Mouse (Mus musculus): ENCODE results near the gene Lrpprc. TPM values are rescaled to one million over a fixed set of nuclear protein-coding genes. Genes with fewer than 3 reads are reported as not detected.

Gene Lrpprc
- polyA plus RNA-seq, 1 experiment from 2014 or later = 11.2 TPM

- no peaks in the 10 kb centered on the region for H3K27me3 ChIP-seq (replicated peaks; ENCODE audit: insufficient read depth, low read length)
- WGBS = 80% methylated on average over 11 of the region's 11 CpGs
- no peak for TF ChIP-seq CTCF (IDR thresholded peaks at IDR 0.05)
- TF ChIP-seq EP300 (IDR thresholded peaks at IDR 0.05) = no peak
- no peaks in the 10 kb centered on the region for H3K36me3 ChIP-seq (ENCODE audit: insufficient read depth, low read length)
- H3K9ac ChIP-seq (replicated peaks; ENCODE audit: low read depth) = no peak overlapping the region
- DNase-seq (ENCODE audit: low spot score) = no peak
- no peak overlapping the region for H3K4me2 ChIP-seq (replicated peaks; ENCODE audit: low read depth, low read length)
- ATAC-seq = no peak
- no peak overlapping the region for H3K27ac ChIP-seq (ENCODE audit: low read length)
- no peaks in the 10 kb centered on the region for H3K9me3 ChIP-seq (ENCODE audit: low read length)
- H3K4me1 ChIP-seq (ENCODE audit: insufficient read depth, low read depth, low read length) = no peaks in the 10 kb centered on the region
- no peak overlapping the region for H3K4me3 ChIP-seq (ENCODE audit: low read depth, low read length)
These were observed 101.8 kb downstream of the Lrpprc start for GRCm38 (mm10) chr17:84688834-84689233.

- Histone ChIP-seq H3K4me2 (replicated peaks; ENCODE audit: low read depth, low read length) (no peak overlapping the region), H3K4me1 (ENCODE audit: insufficient read depth, low read depth, low read length) (no peaks in the 10 kb centered on the region), H3K9me3 (ENCODE audit: low read length) (no peaks in the 10 kb centered on the region), H3K27ac (ENCODE audit: low read length) (no peak overlapping the region), H3K27me3 (replicated peaks; ENCODE audit: insufficient read depth, low read length) (no peaks in the 10 kb centered on the region), H3K9ac (replicated peaks; ENCODE audit: low read depth) (no peak overlapping the region), H3K4me3 (ENCODE audit: low read depth, low read length) (no peak overlapping the region), H3K36me3 (ENCODE audit: insufficient read depth, low read length) (no peaks in the 10 kb centered on the region)
- DNase-seq (ENCODE audit: low spot score) (no peak), ATAC-seq (no peak)
- 46% methylated on average over 5 of the region's 5 CpGs for WGBS
- TF ChIP-seq EP300 (IDR thresholded peaks at IDR 0.05) (no peak), CTCF (IDR thresholded peaks at IDR 0.05) (no peak)
These were observed 102.6 kb downstream of the Lrpprc start for GRCm38 (mm10) chr17:84687994-84688393.

GRCm38 (mm10) chr17:84685286-84685685 is 105.3 kb downstream of the Lrpprc start:
- ATAC-seq (no peak), DNase-seq (ENCODE audit: low spot score) (no peak)
- Histone ChIP-seq H3K4me3 (ENCODE audit: low read depth, low read length) (no peak overlapping the region), H3K9ac (replicated peaks; ENCODE audit: low read depth) (no peak overlapping the region), H3K36me3 (ENCODE audit: insufficient read depth, low read length) (no peaks in the 10 kb centered on the region), H3K27ac (ENCODE audit: low read length) (no peak overlapping the region), H3K4me2 (replicated peaks; ENCODE audit: low read depth, low read length) (no peak overlapping the region), H3K27me3 (replicated peaks; ENCODE audit: insufficient read depth, low read length) (no peaks in the 10 kb centered on the region), H3K9me3 (ENCODE audit: low read length) (no peaks in the 10 kb centered on the region), H3K4me1 (ENCODE audit: insufficient read depth, low read depth, low read length) (no peaks in the 10 kb centered on the region)
- no peak for TF ChIP-seq CTCF (IDR thresholded peaks at IDR 0.05)
- TF ChIP-seq EP300 (IDR thresholded peaks at IDR 0.05) = no peak
- WGBS = 75% methylated on average over 4 of the region's 4 CpGs

GRCm38 (mm10) chr17:84684284-84684683 is 106.3 kb downstream of the Lrpprc start:
- Histone ChIP-seq H3K36me3 (ENCODE audit: insufficient read depth, low read length) (no peaks in the 10 kb centered on the region), H3K27ac (ENCODE audit: low read length) (no peak overlapping the region), H3K9ac (replicated peaks; ENCODE audit: low read depth) (no peak overlapping the region), H3K4me2 (replicated peaks; ENCODE audit: low read depth, low read length) (no peak overlapping the region), H3K27me3 (replicated peaks; ENCODE audit: insufficient read depth, low read length) (no peaks in the 10 kb centered on the region), H3K9me3 (ENCODE audit: low read length) (no peaks in the 10 kb centered on the region), H3K4me1 (ENCODE audit: insufficient read depth, low read depth, low read length) (no peaks in the 10 kb centered on the region), H3K4me3 (ENCODE audit: low read depth, low read length) (no peak overlapping the region)
- 44% methylated on average over 6 of the region's 6 CpGs for WGBS
- TF ChIP-seq EP300 (IDR thresholded peaks at IDR 0.05) (no peak), CTCF (IDR thresholded peaks at IDR 0.05) (no peak)
- ATAC-seq = no peak
- DNase-seq (ENCODE audit: low spot score) = no peak

- Histone ChIP-seq H3K4me2 (replicated peaks; ENCODE audit: low read depth, low read length) (no peak within 1 kb of the TSS), H3K4me3 (ENCODE audit: low read depth, low read length) (no peak within 1 kb of the TSS), H3K27me3 (replicated peaks; ENCODE audit: insufficient read depth, low read length) (no peaks in the 10 kb centered on the region), H3K4me1 (ENCODE audit: insufficient read depth, low read depth, low read length) (no peaks in the 10 kb centered on the region), H3K9me3 (ENCODE audit: low read length) (no peaks in the 10 kb centered on the region), H3K27ac (ENCODE audit: low read length) (no peak within 1 kb of the TSS), H3K9ac (replicated peaks; ENCODE audit: low read depth) (no peak within 1 kb of the TSS), H3K36me3 (ENCODE audit: insufficient read depth, low read length) (no peaks in the 10 kb centered on the region)
- TF ChIP-seq CTCF (IDR thresholded peaks at IDR 0.05) = no peak
- TF ChIP-seq EP300 (IDR thresholded peaks at IDR 0.05) = no peak
- ATAC-seq = no peak
- WGBS = 67% methylated on average over 18 of the region's 18 CpGs
- DNase-seq (ENCODE audit: low spot score) = no peak
These were observed 107.6 kb downstream of the Lrpprc start, which contains the start of gene Abcg5 for GRCm38 (mm10) chr17:84682734-84683717. TSS of gene Abcg5 (minus strand) at chr17:84683011.

- DNase-seq (ENCODE audit: low spot score) (no peak), ATAC-seq (no peak)
- Histone ChIP-seq H3K4me1 (ENCODE audit: insufficient read depth, low read depth, low read length) (no peaks in the 10 kb centered on the region), H3K9ac (replicated peaks; ENCODE audit: low read depth) (no peak overlapping the region), H3K27me3 (replicated peaks; ENCODE audit: insufficient read depth, low read length) (no peaks in the 10 kb centered on the region), H3K4me3 (ENCODE audit: low read depth, low read length) (no peak overlapping the region), H3K36me3 (ENCODE audit: insufficient read depth, low read length) (no peaks in the 10 kb centered on the region), H3K4me2 (replicated peaks; ENCODE audit: low read depth, low read length) (no peak overlapping the region), H3K9me3 (ENCODE audit: low read length) (no peaks in the 10 kb centered on the region), H3K27ac (ENCODE audit: low read length) (no peak overlapping the region)
- 79% methylated on average over 3 of the region's 3 CpGs for WGBS
- TF ChIP-seq CTCF (IDR thresholded peaks at IDR 0.05) = no peak
- no peak for TF ChIP-seq EP300 (IDR thresholded peaks at IDR 0.05)
These were observed 108.9 kb downstream of the Lrpprc start for GRCm38 (mm10) chr17:84681670-84682069.
